Mouse (Mus musculus): Measurements from ENCODE around the gene Tmem236.

DNA sequence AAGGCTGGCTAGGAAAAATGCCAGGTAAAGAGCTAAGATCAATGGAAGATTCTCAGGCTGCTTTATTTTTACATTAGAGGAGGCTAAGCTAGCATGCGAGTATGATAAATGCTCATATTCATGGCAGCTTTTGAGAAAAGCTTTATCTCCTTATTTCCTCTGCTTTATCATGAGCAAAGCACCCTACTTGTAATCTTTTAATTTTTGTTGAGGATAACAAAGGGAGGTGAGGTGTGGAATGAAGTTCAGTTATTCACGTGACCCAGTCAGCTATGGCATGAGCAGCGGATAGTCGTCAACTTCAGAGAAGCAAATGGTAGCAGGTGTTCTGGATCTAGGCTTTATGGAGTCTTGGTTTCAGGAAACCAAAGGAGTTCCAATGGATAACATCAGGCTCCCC, 62.6 kb downstream of the Tmem236 start:
- TF ChIP-seq CTCF (conservative IDR thresholded peaks at IDR 0.05; ENCODE audit: low read length), result no peak
- TF ChIP-seq NANOG (IDR thresholded peaks at IDR 0.05; ENCODE audit: borderline replicate concordance, low read length), result no peak
- TF ChIP-seq POU5F1 (IDR thresholded peaks at IDR 0.05; ENCODE audit: borderline replicate concordance, low read length), result no peak
